Mouse (Mus musculus): ENCODE data around the gene Kif26b.

DNA sequence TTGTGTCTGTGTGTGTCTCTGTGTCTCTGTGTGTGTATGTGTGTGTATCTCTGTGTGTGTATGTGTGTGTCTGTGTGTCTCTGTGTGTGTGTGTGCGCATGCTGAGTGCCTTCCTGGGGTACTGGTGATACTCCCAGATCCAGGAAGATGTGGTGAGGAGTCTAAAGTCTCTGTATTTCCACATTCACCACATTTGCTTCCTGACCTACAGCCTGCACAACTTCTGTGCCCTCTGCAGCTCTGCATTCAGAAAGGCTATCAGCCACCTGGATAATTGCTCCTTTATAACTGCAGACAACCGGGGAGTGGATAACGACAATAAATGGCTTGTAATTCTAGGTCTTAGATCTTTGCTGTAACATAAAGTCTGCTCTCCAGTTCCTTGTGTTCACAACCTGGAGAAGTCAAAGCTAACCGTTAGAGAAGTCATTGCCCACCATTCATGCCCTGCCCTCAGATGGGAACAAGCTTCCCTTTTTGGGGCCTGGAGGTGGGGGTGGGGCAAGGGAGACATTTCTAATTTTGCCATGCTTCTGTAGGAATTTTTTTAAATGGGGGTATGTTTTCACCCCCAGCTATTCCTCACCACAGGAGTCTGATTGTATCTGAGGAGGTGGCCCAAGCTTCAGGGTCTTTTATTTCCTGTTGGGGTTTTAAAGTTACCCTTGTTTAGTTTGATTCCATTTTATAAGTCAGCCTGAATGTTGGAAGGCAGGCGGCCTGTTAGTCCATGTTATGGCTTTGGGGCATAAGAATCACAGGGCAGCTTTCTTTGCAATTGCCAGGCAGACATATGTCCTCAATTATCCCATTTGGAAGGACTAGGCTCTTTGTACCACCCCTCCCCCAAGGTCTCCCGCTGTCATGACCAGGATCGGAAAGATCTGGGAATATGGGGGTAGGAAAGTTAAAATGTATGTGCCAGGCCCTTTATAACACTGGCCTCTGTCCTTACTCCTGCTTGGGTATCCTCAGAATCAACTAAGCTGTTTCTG lies 39.9 kb downstream of the Kif26b start:
- TF ChIP-seq CTCF (IDR thresholded peaks at IDR 0.05) (no peak), EP300 (IDR thresholded peaks at IDR 0.05) (no peak)
